Mouse (Mus musculus) left cerebral cortex, adult 18-20 months (tissue): Measurements from ENCODE around the gene Dnmt3a. TPM values are rescaled to one million over a fixed set of nuclear protein-coding genes. Genes with fewer than 3 reads are reported as not detected.

ENCODE experiments used
- DNase-seq, 2 experiments: peaks; one replicate each; pipeline ENCODE4 v3.0.0; 2021 to 2022; ENCODE audit warnings: low spot score in 2 of 2, mixed read lengths in 1 of 2
- total RNA-seq, 2 experiments: library from RNA; stranded (reverse); gene quantifications; 2 replicates each; pipeline ENCODE4 v1.2.3; 2021

The Dnmt3a gene
- total RNA-seq, 2 experiments from 2014 or later, result 86.7 to 94.0 TPM

- peak; percentile 82 to 83 for DNase-seq
Measured at GRCm38 (mm10) chr12:3871637-3872036, 65.8 kb downstream of the Dnmt3a start.

- no peak for DNase-seq
Measured at GRCm38 (mm10) chr12:3872410-3873230, 66.8 kb downstream of the Dnmt3a start.

- no peak for DNase-seq
Measured at GRCm38 (mm10) chr12:3875474-3875873, 69.7 kb downstream of the Dnmt3a start.

- no peak for DNase-seq
Measured at GRCm38 (mm10) chr12:3877376-3877775, 71.6 kb downstream of the Dnmt3a start.

GRCm38 (mm10) chr12:3881474-3881873, 75.7 kb downstream of the Dnmt3a start:
- no peak for DNase-seq

- no peak for DNase-seq
Measured at GRCm38 (mm10) chr12:3884892-3885493, 79.2 kb downstream of the Dnmt3a start.

- DNase-seq, result no peak
Measured at GRCm38 (mm10) chr12:3886601-3887000, 80.8 kb downstream of the Dnmt3a start.

- DNase-seq, result peak; percentile 41 to 70
Measured at GRCm38 (mm10) chr12:3887515-3888325, 81.9 kb downstream of the Dnmt3a start.

GRCm38 (mm10) chr12:3889875-3890635, 84.2 kb downstream of the Dnmt3a start:
- DNase-seq, result no peak

GRCm38 (mm10) chr12:3890753-3891751, 85.2 kb downstream of the Dnmt3a start:
- no peak for DNase-seq

- no peak for DNase-seq
Measured at GRCm38 (mm10) chr12:3891779-3892239, 86.0 kb downstream of the Dnmt3a start.

- no peak for DNase-seq
Measured at GRCm38 (mm10) chr12:3892240-3893059, 86.6 kb downstream of the Dnmt3a start.

- DNase-seq, result no peak
Measured at GRCm38 (mm10) chr12:3893335-3893734, 87.5 kb downstream of the Dnmt3a start.

GRCm38 (mm10) chr12:3894525-3894924, 88.7 kb downstream of the Dnmt3a start:
- DNase-seq, result no peak

GRCm38 (mm10) chr12:3897057-3897545, 91.3 kb downstream of the Dnmt3a start:
- DNase-seq, result no peak

- DNase-seq, result no peak
Measured at GRCm38 (mm10) chr12:3898811-3899210, 93.0 kb downstream of the Dnmt3a start.

- DNase-seq, result no peak
Measured at GRCm38 (mm10) chr12:3905436-3905835, 99.6 kb downstream of the Dnmt3a start.

GRCm38 (mm10) chr12:3906308-3906707, 100.5 kb downstream of the Dnmt3a start:
- DNase-seq, result no peak

- no peak for DNase-seq
Measured at GRCm38 (mm10) chr12:3907008-3907407, 101.2 kb downstream of the Dnmt3a start.
